Mouse (Mus musculus): ENCODE data around the gene Srsf9. TPM values are rescaled to one million over a fixed set of nuclear protein-coding genes. Genes with fewer than 3 reads are reported as not detected.
"Not testable (repeated sequence)": the region's sequence is repeated elsewhere in the genome, so short reads cannot be mapped to it uniquely, and the experiment has no call there.

The Srsf9 gene
- polyA plus RNA-seq, 1 experiment from 2014 or later: 118 TPM

- peak; percentile 69 for ATAC-seq
- H3K4me1 ChIP-seq (ENCODE audit: control insufficient read depth, insufficient read depth, low read length): peaks cover 20% of the 10 kb centered on the region
- no peaks in the 10 kb centered on the region for H3K27me3 ChIP-seq (ENCODE audit: control insufficient read depth, insufficient read depth, low read depth, low read length)
- H3K36me3 ChIP-seq (ENCODE audit: control insufficient read depth, insufficient read depth, low read length): peaks cover 19% of the 10 kb centered on the region
- H3K4me2 ChIP-seq (ENCODE audit: low read length): peak overlapping the region; percentile 66
- H3K9ac ChIP-seq (ENCODE audit: low read depth, low read length): peak overlapping the region; percentile 69
- H3K27ac ChIP-seq (ENCODE audit: low read length): peak overlapping the region; percentile 89
- WGBS: under 1% methylated on average over 42 of the region's 46 CpGs
- H3K4me3 ChIP-seq (ENCODE audit: low read depth, low read length): peak overlapping the region; percentile 72
- no peaks in the 10 kb centered on the region for H3K9me3 ChIP-seq (replicated peaks; ENCODE audit: control insufficient read depth, low read length, poor library complexity, severe bottlenecking)
Observed at GRCm38 (mm10) chr5:115300035-115300744, 26.8 kb upstream of the Srsf9 start.

GRCm38 (mm10) chr5:115300792-115301614 is 26.0 kb upstream of the Srsf9 start, which contains the start of gene Dynll1:
TSS of gene Dynll1 (minus strand) at chr5:115300999.
- Histone ChIP-seq H3K36me3 (ENCODE audit: control insufficient read depth, insufficient read depth, low read length) (peaks cover 15% of the 10 kb centered on the region), H3K27me3 (ENCODE audit: control insufficient read depth, insufficient read depth, low read depth, low read length) (no peaks in the 10 kb centered on the region), H3K4me1 (ENCODE audit: control insufficient read depth, insufficient read depth, low read length) (peaks cover 20% of the 10 kb centered on the region), H3K9me3 (replicated peaks; ENCODE audit: control insufficient read depth, low read length, poor library complexity, severe bottlenecking) (no peaks in the 10 kb centered on the region), H3K4me3 (ENCODE audit: low read depth, low read length) (peak within 1 kb of the TSS; percentile 72), H3K4me2 (ENCODE audit: low read length) (peak within 1 kb of the TSS; percentile 82), H3K27ac (ENCODE audit: low read length) (peak within 1 kb of the TSS; percentile 89), H3K9ac (ENCODE audit: low read depth, low read length) (peak within 1 kb of the TSS; percentile 73)
- ATAC-seq: peak; percentile 98
- under 1% methylated on average over 60 of the region's 66 CpGs for WGBS

DNA sequence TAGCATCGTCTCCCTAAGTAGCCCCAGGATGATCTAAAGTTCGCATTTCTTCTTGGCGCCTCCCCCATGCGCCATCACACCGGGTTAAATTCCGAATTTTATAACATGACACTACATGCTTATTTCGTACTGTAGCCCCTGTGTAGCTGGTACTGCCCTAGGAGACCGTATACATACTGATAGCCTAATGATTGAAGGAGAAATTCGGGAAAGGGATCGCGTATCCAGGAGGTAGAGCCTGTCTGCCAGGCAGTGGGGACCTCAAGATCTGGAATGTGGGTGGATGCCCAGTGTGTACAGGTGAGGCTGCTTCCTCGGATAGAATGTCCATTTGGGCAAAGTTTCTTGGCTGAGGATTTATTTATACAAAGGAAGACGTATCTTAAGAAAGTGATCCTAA is 25.4 kb upstream of the Srsf9 start:
- peak overlapping the region; percentile 73 for H3K9ac ChIP-seq (ENCODE audit: low read depth, low read length)
- H3K9me3 ChIP-seq (replicated peaks; ENCODE audit: control insufficient read depth, low read length, poor library complexity, severe bottlenecking): no peaks in the 10 kb centered on the region
- peak overlapping the region; percentile 89; the same call in 1 of the 2 replicates for H3K27ac ChIP-seq (ENCODE audit: low read length)
- 31% methylated on average over 13 of the region's 13 CpGs for WGBS
- peaks cover 9% of the 10 kb centered on the region for H3K36me3 ChIP-seq (ENCODE audit: control insufficient read depth, insufficient read depth, low read length)
- peak overlapping the region; percentile 82 for H3K4me2 ChIP-seq (ENCODE audit: low read length)
- peaks cover 18% of the 10 kb centered on the region for H3K4me1 ChIP-seq (ENCODE audit: control insufficient read depth, insufficient read depth, low read length)
- H3K27me3 ChIP-seq (ENCODE audit: control insufficient read depth, insufficient read depth, low read depth, low read length): no peaks in the 10 kb centered on the region
- ATAC-seq: 0 out of 2 replicates have a peak, but pooled peaks have one; percentile 0
- H3K4me3 ChIP-seq (ENCODE audit: low read depth, low read length): peak overlapping the region; percentile 72

DNA sequence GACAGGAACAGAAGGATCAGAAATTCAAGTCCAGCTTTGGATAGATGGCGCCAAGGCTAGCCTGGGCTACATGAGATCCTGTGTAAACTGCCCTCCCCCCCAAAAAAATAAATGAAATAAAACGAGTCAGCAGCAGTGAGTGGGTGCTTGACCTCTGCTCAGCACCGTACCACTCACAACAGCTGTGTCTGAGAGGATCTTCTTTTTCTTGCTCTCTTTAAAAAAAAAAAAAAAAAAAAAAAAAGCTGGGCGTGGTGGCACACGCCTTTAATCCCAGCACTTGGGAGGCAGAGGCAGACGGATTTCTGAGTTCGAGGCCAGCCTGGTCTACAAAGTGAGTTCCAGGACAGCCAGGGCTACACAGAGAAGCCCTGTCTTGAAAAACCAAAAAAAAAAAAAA is 24.8 kb upstream of the Srsf9 start:
- not testable (repeated sequence) for H3K36me3 ChIP-seq (ENCODE audit: control insufficient read depth, insufficient read depth, low read length); H3K27me3 ChIP-seq (ENCODE audit: control insufficient read depth, insufficient read depth, low read depth, low read length); ATAC-seq; H3K4me3 ChIP-seq (ENCODE audit: low read depth, low read length); H3K27ac ChIP-seq (ENCODE audit: low read length); H3K9ac ChIP-seq (ENCODE audit: low read depth, low read length); H3K9me3 ChIP-seq (replicated peaks; ENCODE audit: control insufficient read depth, low read length, poor library complexity, severe bottlenecking)
- WGBS: 85% methylated on average over 4 of the region's 7 CpGs
- H3K4me2 ChIP-seq (ENCODE audit: low read length): peak overlapping the region; percentile 82; the same call in 1 of the 2 replicates
- peaks cover 18% of the 10 kb centered on the region for H3K4me1 ChIP-seq (ENCODE audit: control insufficient read depth, insufficient read depth, low read length)

- WGBS: 85% methylated on average over 4 of the region's 4 CpGs
- Histone ChIP-seq H3K27me3 (ENCODE audit: control insufficient read depth, insufficient read depth, low read depth, low read length) (no peaks in the 10 kb centered on the region), H3K36me3 (ENCODE audit: control insufficient read depth, insufficient read depth, low read length) (no peaks in the 10 kb centered on the region), H3K4me1 (ENCODE audit: control insufficient read depth, insufficient read depth, low read length) (peaks cover 3% of the 10 kb centered on the region; the same call in 1 of the 2 replicates), H3K4me2 (ENCODE audit: low read length) (no peak overlapping the region), H3K27ac (ENCODE audit: low read length) (no peak overlapping the region), H3K9ac (ENCODE audit: low read depth, low read length) (no peak overlapping the region), H3K4me3 (ENCODE audit: low read depth, low read length) (no peak overlapping the region), H3K9me3 (replicated peaks; ENCODE audit: control insufficient read depth, low read length, poor library complexity, severe bottlenecking) (no peaks in the 10 kb centered on the region)
- no peak for ATAC-seq
Observed at GRCm38 (mm10) chr5:115312354-115312753, 14.6 kb upstream of the Srsf9 start.

DNA sequence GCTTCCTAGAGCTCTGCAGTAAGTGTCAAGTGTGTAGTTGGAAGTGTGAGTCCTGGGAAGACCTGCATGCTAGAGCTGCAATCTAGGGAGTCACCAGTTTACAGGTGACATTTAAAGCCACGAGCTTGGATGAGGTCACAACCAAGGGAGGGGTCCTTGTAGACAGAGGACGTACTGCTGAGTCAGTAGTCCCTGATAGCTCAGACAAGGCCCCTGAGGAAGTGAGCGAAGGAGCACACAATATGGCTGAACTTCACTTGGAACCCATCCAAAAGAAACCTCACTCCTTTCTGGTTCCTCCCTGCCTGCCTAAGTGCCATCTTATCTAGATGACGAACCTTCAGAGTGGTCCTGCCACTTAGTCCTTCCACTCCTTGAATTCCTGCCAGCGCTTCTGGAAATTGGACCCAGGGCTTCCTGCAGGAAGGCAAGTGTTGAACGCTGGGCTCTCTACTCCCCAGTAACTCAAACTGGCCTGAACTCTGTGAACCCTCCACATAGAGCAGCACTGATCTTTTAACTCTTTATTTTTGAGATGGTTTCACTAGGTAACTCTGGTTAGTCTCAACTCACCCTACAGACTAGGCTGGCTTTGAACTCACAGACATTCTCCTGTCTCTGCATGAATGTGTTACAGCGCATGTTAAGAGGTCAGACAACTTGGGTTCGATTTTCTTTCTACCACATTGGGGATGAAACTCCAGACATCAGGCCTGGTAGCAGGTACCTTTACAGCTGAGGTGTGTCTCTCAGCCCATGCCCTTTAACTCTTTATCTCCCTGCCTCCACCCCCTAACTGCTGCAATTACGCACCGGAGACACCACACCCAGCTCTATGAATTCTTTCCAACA is 13.9 kb upstream of the Srsf9 start:
- Histone ChIP-seq H3K9ac (ENCODE audit: low read depth, low read length) (no peak overlapping the region), H3K9me3 (replicated peaks; ENCODE audit: control insufficient read depth, low read length, poor library complexity, severe bottlenecking) (no peaks in the 10 kb centered on the region), H3K27me3 (ENCODE audit: control insufficient read depth, insufficient read depth, low read depth, low read length) (no peaks in the 10 kb centered on the region), H3K27ac (ENCODE audit: low read length) (no peak overlapping the region), H3K36me3 (ENCODE audit: control insufficient read depth, insufficient read depth, low read length) (no peaks in the 10 kb centered on the region), H3K4me3 (ENCODE audit: low read depth, low read length) (no peak overlapping the region), H3K4me2 (ENCODE audit: low read length) (no peak overlapping the region), H3K4me1 (ENCODE audit: control insufficient read depth, insufficient read depth, low read length) (peaks cover 3% of the 10 kb centered on the region; the same call in 1 of the 2 replicates)
- WGBS: 80% methylated on average over 10 of the region's 10 CpGs
- no peak for ATAC-seq

DNA sequence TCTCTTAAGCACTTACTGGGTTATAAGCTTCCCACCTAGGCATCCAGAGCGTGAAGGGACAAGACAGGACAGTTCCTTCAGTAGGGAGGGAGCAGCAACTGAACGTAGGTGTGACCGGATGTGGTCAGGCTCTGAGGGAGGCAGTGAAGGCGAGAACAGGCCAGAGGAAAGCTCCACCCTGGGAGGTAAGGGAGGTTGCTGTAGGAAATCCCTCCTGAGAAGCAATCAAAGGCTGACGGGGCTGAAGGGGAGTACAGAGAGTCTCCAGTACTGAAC is 13.4 kb upstream of the Srsf9 start:
- Histone ChIP-seq H3K36me3 (ENCODE audit: control insufficient read depth, insufficient read depth, low read length) (no peaks in the 10 kb centered on the region), H3K4me2 (ENCODE audit: low read length) (no peak overlapping the region), H3K27me3 (ENCODE audit: control insufficient read depth, insufficient read depth, low read depth, low read length) (no peaks in the 10 kb centered on the region), H3K27ac (ENCODE audit: low read length) (no peak overlapping the region), H3K4me3 (ENCODE audit: low read depth, low read length) (no peak overlapping the region), H3K9ac (ENCODE audit: low read depth, low read length) (no peak overlapping the region), H3K4me1 (ENCODE audit: control insufficient read depth, insufficient read depth, low read length) (peaks cover 3% of the 10 kb centered on the region; the same call in 1 of the 2 replicates), H3K9me3 (replicated peaks; ENCODE audit: control insufficient read depth, low read length, poor library complexity, severe bottlenecking) (no peaks in the 10 kb centered on the region)
- no peak for ATAC-seq
- WGBS: 49% methylated on average over 5 of the region's 5 CpGs

- H3K4me2 ChIP-seq (ENCODE audit: low read length): no peak overlapping the region
- H3K27me3 ChIP-seq (ENCODE audit: control insufficient read depth, insufficient read depth, low read depth, low read length): no peaks in the 10 kb centered on the region
- no peaks in the 10 kb centered on the region for H3K36me3 ChIP-seq (ENCODE audit: control insufficient read depth, insufficient read depth, low read length)
- peak overlapping the region; percentile 10; the same call in 1 of the 2 replicates for H3K27ac ChIP-seq (ENCODE audit: low read length)
- no peak overlapping the region for H3K4me3 ChIP-seq (ENCODE audit: low read depth, low read length)
- no peaks in the 10 kb centered on the region for H3K9me3 ChIP-seq (replicated peaks; ENCODE audit: control insufficient read depth, low read length, poor library complexity, severe bottlenecking)
- ATAC-seq: no peak
- peak overlapping the region; percentile 2; the same call in 1 of the 2 replicates for H3K9ac ChIP-seq (ENCODE audit: low read depth, low read length)
- 4% methylated on average over 14 of the region's 14 CpGs for WGBS
- H3K4me1 ChIP-seq (ENCODE audit: control insufficient read depth, insufficient read depth, low read length): peaks cover 14% of the 10 kb centered on the region
Observed at GRCm38 (mm10) chr5:115316968-115317644, 9.9 kb upstream of the Srsf9 start.

All from midbrain, embryonic 16.5 days (tissue).